Mouse (Mus musculus): ENCODE measurements around the gene Tceal9. TPM values are rescaled to one million over a fixed set of nuclear protein-coding genes. Genes with fewer than 3 reads are reported as not detected.

Tceal9 gene
- polyA plus RNA-seq (2014; fragmentation: Illumina TruSeq; extraction: RNeasy Lipid Tissue Mini Kit (QIAGEN cat#74804); ENCODE audit: low read depth, low replicate concordance): 41.3 TPM

DNA sequence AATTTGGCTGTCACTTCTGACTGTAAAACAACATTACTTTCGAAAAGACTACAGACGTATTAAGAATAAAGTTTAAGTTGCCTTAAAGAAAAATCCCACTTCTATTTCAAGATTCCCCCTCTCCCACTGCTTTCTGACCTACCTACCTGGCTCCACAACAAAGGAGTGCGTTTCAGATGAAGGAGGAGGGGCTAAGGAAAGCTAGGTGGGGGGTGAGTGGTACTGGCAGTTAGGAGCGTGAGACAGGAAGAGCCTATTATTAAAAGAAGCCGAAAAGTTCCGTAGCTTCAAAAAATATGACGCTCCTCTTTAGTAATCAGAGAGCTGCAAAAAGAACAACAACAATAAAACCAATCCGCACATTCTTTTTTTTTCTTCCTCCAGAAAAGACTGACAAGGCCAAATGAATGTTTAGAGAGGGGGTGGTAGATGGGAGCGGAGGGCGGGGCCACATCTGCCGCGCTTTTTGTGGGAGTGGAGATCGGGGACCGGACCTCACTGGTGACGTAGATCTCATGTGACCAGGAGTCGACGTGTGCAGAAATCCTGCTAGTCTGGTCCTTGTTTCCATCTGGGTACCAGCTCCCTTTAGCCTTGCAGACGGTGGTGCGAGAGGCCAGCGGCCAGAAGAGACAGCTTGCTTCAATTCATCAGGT lies at the start of gene Tceal9:
Gene Tceal9, plus strand, starts transcription at position 506 of the 656 bp plus-strand sequence.

DNA sequence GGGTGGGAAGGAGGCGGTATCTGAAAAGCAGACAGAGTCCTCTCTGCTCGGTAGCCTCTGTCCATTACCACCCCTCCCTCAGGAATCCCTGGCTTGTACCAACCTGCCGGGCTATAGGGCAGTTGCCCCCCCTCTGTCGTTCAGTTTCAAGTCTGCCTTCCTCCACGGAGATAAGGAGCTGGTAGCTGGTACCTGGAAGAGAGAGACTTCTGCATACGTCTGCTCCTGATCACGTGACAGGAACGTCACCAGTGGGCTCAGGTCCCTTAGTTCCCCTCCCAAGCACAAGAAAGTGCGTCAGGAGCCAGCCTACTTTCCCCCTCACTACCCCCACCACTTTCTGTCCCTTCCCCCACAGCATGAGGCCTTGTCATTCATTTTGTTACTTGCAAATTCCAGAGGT lies 41.2 kb upstream of the Tceal9 start, which contains the start of gene Tceal5:
Gene Tceal5, minus strand, starts transcription at position 213 of the 403 bp plus-strand sequence.

DNA sequence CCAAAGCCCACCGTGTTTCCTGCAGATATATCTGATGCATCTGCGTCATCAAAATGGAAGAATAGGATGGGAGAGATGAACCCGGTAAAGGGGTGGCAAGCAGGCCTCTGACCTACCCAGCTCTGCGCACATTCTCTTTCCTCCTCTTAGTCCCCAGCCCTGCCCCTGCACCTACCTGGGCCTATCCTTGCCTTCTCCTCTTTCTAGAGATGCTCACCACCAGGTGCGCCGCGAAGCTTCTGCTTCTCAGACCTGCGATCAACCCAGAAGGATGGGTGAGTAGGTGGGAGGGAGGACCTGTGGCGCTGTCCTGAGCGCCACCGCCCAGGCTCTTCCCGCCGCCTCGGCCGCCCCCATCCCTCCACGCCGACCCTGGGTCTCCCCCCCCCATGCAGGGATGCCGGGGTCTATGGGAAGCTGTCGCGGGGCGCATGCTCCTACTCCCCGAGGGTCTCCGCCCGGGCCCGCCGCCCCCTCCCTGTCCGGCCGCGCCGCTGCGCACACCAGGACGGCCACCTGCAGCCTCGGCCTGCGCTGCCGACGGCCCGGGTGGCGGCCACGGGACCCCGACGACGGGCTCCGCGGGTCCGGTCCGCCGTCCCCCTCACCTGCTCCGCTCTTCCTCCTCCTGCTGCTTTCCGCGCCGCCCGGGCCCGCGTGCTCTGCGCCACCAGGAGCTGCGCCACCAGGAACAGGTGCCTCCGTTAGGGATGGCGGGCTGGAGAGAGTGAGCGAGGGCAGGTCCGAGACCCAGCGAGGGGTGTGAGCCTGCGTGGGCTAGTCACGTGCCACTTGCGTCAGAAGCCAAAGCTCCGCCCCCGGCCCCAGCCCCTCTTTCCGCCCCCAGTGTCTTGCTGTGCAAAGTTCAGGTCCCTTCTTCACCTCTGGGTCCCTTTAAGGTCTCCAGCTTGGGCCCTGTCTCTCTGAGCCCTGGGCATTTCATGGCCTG lies 29.9 kb upstream of the Tceal9 start, which contains the start of the genes Tceal7 and Bex1:
Gene Tceal7, plus strand, starts transcription at position 51 of the 949 bp plus-strand sequence.
Gene Bex1, minus strand, starts transcription at position 785 of the 949 bp plus-strand sequence.

DNA sequence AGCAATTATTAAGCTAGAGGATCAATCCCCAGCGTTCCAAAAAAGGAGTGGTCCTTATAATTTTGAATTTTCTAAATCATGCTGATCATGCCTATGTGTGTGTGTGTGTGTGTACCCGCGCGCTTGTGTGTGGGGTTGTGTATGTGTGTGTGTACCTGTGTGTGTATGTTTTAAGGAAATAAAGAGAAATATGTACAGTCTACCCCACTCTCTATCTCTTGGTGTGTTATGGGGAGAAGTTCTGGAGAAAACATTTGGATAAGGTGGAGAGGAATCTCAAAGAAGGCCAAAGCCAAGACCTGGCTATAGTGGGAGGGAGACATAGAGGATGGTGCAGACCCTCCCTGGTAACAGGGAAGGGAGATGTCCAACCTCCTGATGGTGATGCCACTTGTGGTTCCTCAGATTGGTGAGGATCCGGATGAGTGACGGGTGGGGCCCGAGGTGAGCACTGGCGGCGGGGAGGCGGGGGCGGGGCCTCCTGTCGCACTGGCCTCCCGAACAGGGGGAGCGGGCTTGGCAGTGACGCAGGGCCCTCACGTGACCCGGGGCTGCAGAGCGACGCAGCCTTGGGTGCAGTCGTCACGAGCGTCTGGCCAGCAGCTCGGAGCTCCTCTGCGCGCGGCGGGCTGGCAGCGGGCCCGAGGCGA lies 25.0 kb downstream of the Tceal9 start, which contains the start of gene Bex3:
Gene Bex3, plus strand, starts transcription at position 511 of the 650 bp plus-strand sequence.

Other genes with a start within 250 kb of the Tceal9 start
- gene Arxes1, start 211.7 kb upstream of the Tceal9 start, polyA plus RNA-seq (2014; fragmentation: Illumina TruSeq; extraction: RNeasy Lipid Tissue Mini Kit (QIAGEN cat#74804); ENCODE audit: low read depth, low replicate concordance): 0.37 TPM
- 0.94 TPM for gene Bex2, start 176.8 kb upstream of the Tceal9 start, polyA plus RNA-seq (2014; fragmentation: Illumina TruSeq; extraction: RNeasy Lipid Tissue Mini Kit (QIAGEN cat#74804); ENCODE audit: low read depth, low replicate concordance)
- gene Nxf3, start 159.8 kb upstream of the Tceal9 start, polyA plus RNA-seq (2014; fragmentation: Illumina TruSeq; extraction: RNeasy Lipid Tissue Mini Kit (QIAGEN cat#74804); ENCODE audit: low read depth, low replicate concordance): 0.13 TPM
- gene Bex4, start 106.1 kb upstream of the Tceal9 start, polyA plus RNA-seq (2014; fragmentation: Illumina TruSeq; extraction: RNeasy Lipid Tissue Mini Kit (QIAGEN cat#74804); ENCODE audit: low read depth, low replicate concordance): 1.9 TPM
- gene Tceal8, start 72.7 kb upstream of the Tceal9 start, polyA plus RNA-seq (2014; fragmentation: Illumina TruSeq; extraction: RNeasy Lipid Tissue Mini Kit (QIAGEN cat#74804); ENCODE audit: low read depth, low replicate concordance): 39.2 TPM
- gene Tceal5, start 41.2 kb upstream of the Tceal9 start, polyA plus RNA-seq (2014; fragmentation: Illumina TruSeq; extraction: RNeasy Lipid Tissue Mini Kit (QIAGEN cat#74804); ENCODE audit: low read depth, low replicate concordance): 3.0 TPM
- 0.84 TPM for gene Tceal7, start 30.3 kb upstream of the Tceal9 start, polyA plus RNA-seq (2014; fragmentation: Illumina TruSeq; extraction: RNeasy Lipid Tissue Mini Kit (QIAGEN cat#74804); ENCODE audit: low read depth, low replicate concordance)
- 5.1 TPM for gene Bex1, start 29.6 kb upstream of the Tceal9 start, polyA plus RNA-seq (2014; fragmentation: Illumina TruSeq; extraction: RNeasy Lipid Tissue Mini Kit (QIAGEN cat#74804); ENCODE audit: low read depth, low replicate concordance)
- 15.8 TPM for gene Bex3, start 25.2 kb downstream of the Tceal9 start, polyA plus RNA-seq (2014; fragmentation: Illumina TruSeq; extraction: RNeasy Lipid Tissue Mini Kit (QIAGEN cat#74804); ENCODE audit: low read depth, low replicate concordance)

Measured in heart, adult 10 weeks (tissue).